Mouse (Mus musculus): ENCODE data around the gene Cpn2.

DNA sequence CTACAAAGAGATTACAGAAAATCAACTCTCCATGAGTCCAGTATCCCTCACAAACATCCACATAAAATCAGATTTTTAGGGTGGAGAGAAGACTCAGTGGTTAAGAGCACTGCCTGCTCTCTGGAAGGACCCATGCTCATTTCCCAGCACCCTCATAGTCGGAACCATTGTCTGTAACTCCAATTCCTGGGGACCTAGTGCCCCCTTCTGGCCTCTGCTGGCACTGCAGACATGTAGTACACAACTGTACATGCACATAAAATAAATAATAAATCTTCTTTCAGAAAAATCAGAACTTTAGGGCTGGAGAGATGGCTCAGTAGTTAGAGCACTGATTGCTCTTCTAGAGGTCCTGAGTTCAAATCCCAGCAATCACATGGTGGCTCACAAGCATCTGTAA is 58.0 kb downstream of the Cpn2 start:
- TF ChIP-seq TAL1 (conservative IDR thresholded peaks at IDR 0.05; ENCODE audit: low read depth, low read length) (no peak), GATA2 (IDR thresholded peaks at IDR 0.05; ENCODE audit: borderline replicate concordance, low read depth, low read length) (no peak), CTCF (IDR thresholded peaks at IDR 0.05; ENCODE audit: low read depth, low read length) (no peak)
